Mouse (Mus musculus): Measurements from ENCODE around the gene Zbtb2.

Gene Zbtb2

DNA sequence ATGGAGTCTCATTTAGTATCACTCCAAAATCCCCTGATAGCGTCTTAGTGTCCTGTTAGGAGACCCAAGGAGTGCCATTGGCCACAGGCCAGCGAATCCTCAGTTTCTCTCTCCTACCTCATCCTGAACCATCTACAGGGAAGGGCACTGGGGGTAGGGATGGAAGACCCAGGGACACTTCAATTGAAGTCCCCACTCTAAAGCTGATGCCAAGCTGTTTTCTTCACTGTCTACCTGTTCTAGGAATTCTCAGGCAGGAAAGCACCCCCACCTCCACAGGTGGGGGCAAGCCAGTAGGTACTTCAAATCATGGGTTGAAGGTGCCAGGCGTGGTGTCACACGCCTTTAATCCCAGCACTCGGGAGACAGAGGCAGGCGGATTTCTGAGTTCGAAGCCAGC lies 3.7 kb downstream of the Zbtb2 start:
- DNase-seq, result no peak

DNA sequence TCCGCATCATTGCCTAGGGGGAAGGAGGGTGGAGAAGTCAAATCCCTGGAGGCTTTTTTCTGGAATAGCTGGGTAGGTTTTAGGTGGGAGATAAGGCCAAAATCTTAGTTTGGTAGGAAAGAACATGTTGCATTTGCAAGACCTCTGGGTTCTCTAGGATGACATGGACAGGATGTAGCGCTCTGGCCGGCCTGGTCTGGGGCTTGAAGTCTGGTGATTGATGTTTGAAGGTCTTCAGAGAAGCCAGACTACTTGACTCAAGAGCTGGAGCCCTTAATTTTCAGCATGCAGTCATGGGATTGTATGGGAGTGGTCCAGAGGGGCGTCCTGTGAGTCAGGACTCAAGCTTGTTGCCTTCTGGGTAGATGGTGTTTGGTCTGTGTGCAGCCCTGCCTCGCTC lies 7.2 kb downstream of the Zbtb2 start:
- DNase-seq, result no peak

DNA sequence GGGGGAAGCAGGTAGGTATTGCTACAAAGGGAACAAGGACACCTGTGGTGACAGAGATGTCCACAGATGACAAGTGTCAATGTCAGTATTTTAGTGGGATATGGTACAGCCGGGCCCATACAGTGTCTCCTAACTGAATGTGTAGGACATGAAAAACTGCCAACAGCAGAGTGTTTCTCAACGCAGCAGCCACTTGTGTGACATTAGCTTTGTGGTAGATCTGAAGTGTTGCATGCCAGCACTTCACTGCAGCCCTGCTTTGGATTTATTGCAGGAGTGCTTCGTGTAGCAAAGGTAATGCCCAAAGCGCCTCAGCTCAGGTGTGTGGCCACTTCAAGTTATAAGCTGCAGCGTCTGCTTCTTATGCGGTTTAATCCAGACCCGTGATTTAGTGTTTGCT lies 11.0 kb downstream of the Zbtb2 start:
- no peak for DNase-seq

DNA sequence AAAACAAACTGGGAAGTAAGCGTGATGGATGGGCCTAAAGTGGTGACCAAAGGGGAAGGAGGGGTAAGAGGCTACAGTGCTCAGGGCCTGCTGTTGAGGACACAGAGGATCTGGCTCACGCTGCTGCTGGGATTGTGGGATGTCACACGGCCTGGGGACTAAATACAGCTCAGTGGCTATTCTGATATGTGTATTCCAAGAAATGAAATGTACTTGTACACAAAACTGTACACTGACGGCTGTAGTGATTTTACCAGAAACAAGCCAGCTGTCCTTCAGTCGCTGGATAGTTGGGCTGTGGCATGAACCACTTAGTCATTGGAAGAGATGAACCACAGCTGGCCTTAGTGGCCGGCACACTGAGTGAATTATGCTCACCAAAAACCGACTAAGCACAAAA lies 11.4 kb downstream of the Zbtb2 start:
- no peak for DNase-seq

DNA sequence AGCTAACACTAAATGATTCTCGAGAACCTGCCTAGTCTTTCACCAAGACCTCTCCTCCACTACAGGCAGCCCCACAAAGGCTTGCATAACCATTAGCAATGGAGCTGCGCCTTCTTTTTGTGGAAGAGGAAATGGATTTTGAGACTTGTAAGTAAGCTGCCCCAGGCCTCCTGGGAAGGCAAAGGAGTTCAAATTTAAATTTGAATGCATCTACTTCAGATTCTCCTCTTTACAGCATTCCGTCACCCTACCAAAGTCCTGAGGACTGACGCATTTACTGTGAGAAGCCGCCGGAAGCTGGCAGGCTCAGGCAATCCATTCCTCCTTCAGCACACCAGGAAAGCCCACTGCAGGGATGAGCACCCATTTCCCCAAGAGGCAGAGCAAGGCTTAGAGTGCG lies 12.6 kb downstream of the Zbtb2 start:
- DNase-seq, result no peak

DNA sequence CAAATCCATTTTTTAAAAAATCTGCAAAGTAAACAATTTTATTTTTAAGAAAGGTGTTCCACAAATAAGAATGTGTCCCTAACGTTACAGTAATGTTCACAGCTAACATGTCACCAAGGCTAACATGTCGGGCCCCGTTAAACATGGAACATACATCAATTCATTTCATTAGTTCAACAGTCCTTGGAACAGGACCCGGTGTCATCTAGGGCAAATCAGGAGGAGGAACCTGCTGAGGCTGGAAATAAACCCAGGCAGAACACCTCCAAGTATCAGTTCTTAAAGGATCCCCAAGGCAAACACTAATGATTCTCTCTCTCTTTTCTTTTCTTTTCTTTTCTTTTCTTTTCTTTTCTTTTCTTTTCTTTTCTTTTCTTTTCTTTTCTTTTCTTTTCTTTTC lies 13.2 kb downstream of the Zbtb2 start:
- no peak for DNase-seq

DNA sequence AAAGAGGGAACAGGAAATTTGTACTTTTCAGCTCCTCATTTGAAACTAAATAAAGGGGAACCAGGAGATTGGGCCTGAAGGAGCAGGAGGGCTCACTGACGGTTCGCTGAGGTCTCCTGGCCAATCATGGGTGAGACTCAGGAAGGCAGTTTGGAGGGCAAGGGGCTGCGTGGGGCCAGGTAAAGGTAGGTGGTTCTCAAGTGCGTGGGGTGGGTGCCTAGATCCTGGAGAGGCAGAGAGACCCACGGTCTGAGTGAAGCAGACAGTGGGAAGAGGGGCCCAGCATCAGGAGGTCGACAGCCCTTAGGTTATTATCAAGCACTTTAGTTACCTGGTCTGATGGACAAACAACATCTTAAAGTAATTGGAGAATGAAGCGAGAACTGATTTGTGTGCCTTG lies 13.7 kb downstream of the Zbtb2 start:
- no peak for DNase-seq

DNA sequence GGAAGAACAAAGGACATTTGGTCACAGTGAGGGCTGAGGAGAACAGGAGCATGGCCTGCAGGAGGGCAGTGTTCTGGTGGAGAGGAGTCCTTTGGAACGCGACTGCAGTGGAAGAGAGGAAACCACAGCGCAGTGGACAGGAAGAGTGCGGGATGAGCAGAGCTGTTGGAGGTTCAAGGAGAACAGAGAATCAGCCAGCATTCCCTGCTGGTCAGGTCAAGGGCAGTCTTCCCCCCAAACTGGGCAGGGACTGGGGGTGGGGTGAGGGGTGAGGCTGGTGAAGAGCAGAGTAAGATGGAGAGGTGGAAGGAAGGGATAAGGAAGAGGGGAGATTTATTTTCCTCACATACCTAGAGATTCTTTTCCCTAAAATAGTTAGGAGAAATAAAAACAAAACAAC lies 14.3 kb downstream of the Zbtb2 start:
- no peak for DNase-seq

DNA sequence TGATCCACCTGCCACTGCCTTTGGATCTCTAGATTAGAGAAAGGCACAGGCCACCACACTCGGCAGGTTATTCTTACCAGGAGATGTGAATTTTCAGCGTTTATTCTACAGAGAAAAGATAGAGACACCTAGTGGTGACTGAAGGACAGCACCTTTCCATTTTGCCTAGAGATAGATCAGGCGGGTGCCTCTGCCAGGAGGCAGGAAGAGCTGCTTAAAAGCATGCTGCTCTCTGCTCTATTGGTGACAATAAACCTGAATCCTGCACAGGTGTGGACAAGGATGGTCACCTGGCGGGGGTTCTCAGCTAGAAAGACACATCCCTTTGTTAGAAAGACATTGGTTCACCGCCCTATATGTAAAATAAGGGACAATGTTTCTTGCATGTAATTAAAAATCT lies 15.9 kb downstream of the Zbtb2 start:
- DNase-seq, result peak; percentile 55

DNA sequence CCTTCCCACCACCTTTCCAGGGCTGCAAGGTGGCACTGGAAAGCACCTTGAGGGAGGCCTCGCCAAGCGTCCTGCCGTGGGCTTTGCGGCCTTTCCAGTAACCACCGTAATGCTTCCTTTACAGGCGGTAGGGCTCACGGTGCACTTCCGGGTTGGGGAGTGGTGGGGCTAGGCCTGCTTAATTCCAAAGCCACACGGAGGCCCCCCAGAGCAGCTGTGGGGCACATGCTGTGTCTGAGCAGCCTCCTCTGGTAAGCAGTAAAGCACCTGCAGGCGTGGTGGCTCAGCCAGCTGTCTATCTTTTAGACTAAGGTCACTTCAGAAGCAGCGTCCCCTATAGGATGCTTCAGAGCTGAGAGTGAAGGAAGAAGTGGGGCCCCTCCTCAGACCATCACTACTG lies 17.8 kb downstream of the Zbtb2 start:
- peak; percentile 59 for DNase-seq

DNA sequence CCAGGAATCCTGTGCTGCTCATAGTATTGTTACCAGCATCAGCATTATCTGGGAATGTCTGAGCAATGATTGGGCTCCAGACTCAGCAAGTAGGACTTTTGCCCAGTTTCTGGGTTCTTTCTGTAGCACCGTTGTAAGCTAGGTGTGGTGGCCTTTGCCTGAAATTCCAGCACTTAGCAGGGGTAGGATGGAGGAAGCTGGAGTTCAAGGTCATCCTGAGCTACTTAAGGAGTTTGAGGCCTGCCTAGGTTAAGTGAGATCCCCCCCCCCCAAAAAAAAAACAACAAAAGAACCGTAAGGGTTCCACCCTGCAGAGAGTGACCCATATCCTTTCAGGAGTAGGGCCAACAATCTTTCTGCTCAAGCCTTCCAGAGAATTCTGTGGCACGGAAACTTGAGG lies 23.3 kb downstream of the Zbtb2 start:
- DNase-seq, result no peak

DNA sequence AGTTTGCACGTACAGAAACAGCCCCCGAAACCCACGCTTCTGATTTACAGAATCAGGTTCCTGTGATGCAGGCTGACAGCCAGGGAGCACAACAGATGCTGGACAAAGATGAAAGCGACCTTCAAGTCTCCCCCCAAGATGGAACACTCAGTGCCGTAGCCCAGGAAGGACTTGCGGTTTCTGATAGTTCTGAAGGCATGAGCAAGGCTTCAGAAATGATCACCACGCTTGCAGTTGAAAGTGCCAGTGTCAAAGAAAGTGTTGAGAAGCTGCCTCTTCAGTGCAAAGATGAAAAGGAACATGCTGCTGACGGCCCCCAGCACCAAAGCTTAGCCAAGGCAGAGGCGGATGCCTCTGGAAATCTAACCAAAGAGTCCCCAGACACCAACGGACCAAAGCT lies 30.5 kb downstream of the Zbtb2 start:
- no peak for DNase-seq

DNA sequence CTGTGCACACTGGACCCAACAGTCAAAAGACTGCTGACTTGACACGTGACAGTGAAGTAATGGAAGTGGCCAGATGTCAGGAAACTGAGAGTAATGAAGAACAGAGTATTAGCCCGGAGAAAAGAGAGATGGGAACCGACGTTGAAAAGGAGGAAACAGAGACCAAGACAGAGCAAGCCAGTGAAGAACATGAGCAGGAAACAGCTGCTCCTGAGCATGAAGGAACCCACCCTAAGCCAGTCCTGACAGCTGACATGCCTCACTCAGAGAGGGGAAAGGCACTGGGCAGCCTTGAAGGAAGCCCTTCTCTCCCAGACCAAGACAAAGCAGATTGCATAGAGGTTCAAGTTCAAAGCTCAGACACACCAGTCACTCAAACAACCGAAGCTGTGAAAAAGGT lies 31.3 kb downstream of the Zbtb2 start:
- no peak for DNase-seq

DNA sequence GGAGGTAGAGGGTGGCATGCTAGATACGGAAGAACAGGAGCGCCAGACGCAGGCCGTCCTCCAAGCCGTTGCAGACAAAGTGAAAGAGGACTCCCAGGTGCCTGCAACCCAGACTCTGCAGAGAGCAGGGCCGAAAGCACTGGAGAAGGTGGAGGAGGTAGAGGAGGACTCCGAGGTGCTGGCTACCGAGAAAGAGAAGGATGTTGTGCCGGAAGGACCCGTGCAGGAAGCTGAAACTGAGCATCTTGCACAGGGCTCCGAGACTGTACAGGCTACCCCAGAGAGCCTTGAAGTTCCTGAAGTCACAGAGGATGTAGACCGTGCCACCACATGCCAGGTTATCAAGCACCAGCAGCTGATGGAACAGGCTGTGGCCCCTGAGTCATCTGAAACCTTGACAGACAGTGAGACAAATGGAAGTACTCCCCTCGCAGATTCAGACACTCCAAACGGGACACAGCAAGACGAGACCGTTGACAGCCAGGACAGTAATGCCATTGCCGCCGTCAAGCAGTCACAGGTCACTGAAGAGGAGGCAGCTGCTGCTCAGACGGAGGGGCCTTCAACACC lies 31.9 kb downstream of the Zbtb2 start:
- DNase-seq, result peak; percentile 50

DNA sequence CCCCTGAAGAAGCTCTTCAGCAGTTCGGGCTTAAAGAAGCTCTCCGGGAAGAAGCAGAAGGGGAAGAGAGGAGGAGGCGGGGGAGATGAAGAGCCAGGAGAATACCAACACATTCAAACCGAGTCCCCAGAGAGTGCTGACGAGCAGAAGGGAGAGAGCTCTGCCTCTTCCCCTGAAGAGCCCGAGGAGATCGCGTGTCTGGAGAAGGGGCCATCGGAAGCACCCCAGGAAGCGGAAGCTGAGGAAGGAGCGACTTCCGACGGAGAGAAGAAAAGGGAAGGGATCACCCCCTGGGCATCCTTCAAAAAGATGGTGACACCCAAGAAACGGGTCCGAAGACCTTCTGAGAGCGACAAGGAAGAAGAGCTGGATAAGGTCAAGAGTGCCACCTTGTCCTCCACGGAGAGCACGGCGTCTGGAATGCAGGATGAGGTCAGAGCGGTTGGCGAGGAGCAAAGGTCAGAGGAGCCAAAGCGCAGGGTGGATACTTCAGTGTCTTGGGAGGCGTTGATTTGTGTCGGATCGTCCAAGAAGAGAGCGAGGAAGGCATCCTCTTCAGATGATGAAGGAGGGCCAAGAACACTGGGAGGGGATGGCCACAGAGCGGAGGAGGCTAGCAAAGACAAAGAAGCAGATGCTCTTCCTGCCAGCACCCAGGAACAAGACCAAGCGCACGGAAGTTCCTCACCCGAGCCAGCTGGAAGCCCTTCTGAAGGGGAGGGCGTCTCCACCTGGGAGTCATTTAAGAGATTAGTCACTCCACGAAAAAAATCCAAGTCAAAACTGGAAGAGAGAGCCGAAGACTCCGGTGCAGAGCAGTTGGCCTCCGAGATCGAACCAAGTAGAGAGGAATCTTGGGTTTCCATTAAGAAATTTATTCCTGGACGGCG lies 33.3 kb downstream of the Zbtb2 start:
- no peak for DNase-seq

DNA sequence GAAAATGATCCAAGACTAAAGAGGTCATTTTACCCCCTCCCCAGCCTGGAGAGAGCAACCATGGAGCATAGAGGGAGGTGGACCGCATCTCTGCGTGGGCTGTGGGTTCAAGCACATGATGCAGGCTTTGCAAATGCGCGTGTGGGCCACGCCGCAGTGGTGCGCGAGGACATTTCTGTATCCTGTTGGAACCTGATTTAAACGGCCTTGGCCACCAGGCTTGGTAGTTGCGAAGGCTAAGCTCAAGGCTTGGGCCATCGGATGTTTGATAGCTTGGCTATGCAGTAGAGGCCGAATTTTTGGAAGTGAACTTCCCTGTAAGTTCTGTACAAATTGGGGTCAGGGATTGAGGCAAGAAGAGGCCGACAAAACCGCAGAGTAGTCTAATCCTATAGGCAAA lies 40.3 kb downstream of the Zbtb2 start:
- no peak for DNase-seq

DNA sequence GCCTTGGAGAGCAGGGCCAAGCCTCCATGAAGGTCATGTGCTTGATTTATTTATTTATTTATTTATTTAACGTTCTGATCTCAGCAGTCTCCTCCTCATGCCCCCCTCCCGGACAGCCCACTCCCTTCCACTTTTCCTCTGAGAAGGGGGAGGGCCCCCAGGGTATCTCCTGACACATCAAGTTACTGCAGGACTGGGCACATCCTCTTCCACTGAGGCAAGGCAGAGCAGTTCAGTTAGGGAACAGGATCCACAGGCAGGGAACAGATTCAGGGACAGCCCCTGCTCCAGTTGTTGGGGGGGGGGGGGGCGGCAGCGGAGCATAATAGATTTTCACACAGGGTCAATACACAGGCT lies 40.8 kb downstream of the Zbtb2 start:
- DNase-seq, result no peak

DNA sequence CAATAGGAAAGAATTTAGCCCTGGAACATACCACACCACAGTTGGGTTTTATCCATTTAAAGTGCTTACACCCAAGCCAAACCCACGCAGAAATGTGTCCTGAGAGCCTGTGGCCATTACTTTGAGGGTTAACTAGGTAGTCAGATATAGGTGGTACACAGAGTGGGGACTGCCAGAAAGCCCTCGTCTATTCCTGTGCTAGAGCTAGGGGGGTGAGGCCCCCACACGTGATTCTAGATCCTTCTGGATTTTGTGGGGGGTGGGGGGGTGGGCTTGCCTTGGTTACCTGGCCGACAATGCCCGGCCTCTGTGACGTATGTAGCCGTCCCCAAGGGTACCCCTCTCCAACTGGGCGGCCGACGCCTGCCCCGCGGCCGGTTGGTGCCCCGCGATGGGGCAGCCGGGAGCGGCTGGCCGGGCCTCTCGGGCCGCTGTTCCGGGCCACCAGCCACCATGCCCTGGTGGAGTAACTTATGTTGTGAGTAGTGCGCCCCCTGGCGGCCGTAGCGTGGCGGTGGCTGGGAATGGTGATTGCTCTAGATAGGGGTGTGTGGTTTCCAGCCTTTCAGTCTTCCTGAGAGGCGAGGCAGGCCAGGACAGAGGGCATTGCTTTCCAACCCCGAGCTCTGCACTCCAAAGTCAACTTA lies 41.3 kb downstream of the Zbtb2 start:
- peak; percentile 93 for DNase-seq

DNA sequence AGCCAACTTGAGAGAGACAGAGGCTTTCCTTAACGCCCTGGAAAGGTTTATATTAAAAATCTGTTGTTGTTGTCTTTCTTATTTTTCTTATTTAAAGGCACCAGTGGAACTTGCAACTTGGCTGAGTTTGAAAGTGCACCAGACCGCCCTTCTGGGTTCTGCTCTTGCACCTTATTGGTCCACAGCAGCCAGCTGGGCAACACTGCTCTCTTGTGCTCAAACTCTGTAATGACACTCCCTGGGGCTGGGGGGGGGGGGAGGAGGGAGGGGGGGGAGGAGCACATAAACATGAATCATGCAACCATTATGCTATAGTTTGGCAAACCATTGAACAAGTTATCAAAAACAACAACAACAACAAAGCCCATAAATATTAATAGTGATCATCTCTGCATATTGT lies 46.5 kb downstream of the Zbtb2 start:
- peak; percentile 68 for DNase-seq

DNA sequence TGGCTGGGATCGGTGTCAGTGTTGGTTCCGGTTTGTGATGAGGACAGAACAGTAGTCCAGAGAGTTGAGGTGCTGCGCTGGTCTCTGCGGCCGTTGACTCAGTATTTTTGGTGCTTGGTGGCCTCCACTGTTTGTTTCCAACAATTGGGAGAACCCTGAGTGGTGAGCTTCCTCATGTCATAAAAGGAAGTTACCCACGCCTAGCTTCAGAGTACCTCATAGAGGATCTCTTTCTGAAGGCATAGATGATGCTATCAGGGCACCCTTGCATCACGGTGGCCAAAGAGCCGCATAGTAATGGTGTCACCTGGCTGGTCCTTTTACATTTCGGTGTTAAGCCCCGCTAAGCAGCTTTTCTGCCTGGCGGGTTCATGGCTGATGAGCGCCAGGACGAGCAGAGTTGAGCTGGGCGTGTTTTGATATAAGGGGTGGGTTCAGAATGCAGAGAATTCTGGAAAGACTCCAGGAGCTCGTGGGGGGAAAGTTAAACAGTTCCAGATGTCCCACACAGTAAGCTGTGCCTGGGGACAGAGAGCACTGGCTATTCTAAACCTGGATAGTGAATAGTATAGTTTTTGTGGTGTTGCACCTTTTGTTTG lies 48.9 kb downstream of the Zbtb2 start:
- no peak for DNase-seq

DNA sequence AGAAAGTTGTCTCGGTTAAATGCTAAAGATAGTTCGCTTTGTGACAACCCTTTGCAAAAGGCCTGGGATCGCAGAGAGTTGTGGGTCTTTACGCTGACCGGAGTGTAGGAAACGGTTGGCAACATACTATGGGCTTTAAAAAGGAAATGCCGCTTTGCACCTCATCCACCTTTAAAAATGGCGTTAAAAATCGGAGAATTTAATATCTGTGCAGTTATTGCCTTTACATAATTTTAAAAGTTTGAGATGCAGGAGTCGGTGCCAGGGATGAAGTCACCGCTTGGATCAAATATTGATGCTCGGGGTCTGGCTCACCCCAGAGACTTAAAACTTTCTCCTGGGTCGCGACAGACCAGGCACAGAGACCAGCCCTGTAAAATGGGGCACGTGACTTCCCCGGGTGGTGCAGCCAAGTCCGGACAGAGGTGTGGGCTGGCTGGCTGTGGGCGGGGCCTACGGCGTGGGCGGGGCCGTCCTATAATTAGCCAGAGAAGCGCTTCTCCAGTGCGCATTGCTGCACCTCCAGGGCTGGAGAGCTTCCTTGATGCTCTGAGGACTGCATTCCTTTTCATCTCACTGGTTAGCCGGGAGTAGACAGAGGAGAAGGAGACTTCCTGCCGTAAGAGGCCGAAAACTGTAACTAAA lies 53.7 kb downstream of the Zbtb2 start:
- DNase-seq, result peak; percentile 69

DNA sequence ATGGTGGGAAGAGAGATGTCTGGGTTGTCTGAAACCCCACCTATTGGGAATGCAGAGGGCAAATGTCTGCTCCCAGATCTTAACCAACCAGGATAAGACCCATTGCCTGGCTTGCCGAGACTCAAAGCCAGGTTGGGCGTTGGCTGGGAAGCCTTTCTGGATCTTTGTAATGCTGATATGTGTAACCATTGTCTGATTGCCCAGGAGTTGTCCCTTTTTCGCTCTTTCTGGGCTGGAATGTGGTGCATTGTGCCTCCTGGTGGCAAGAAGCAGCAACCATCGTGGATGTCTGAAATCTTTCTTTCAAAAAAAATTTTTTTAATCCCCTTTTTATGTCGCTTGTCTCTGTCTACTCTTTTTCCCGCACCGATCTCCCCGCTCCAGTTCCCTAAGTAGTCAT lies 54.6 kb downstream of the Zbtb2 start:
- peak; percentile 62 for DNase-seq

DNA sequence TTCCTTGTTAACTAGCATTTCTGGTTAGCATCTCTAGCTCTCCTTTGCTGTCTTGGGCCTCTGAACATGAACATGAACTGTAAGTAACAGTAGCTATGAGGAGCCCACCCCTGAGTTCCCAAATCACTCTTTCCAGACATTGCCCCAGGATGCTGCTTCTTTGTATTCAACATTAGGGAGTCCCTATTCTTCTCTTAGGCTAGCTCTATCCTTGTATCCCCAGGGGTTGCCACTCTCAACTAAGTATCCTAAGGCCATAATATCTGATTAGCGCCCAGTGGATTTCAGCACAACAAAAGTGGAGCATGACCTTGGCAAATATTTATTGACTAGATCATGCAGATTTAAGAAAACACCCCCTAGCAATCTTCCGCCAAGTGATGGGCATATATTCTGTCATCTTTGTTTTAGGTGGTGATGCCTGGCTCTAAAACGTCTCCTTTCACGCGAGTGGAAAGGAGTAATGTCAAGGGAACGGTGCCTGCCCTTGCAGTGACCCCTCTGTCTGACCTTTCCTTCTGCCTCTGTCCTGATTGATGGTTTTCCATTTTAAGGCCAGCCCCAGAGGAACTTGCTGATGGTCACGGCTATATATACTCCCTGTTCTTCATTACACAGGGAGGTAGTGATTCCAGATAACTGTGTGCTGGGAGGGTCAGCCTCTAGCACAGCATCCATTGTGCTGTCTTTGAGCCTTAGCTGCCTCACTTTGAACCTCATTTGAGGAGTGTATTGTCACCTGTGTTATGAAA lies 55.5 kb downstream of the Zbtb2 start:
- DNase-seq, result no peak

Data from thymus, postnatal 4 days (tissue).